Mouse (Mus musculus): ENCODE data around the gene 1700007K13Rik. TPM values are rescaled to one million over a fixed set of nuclear protein-coding genes. Genes with fewer than 3 reads are reported as not detected.

The 1700007K13Rik gene
- polyA plus RNA-seq, 1 experiment: 0.43 TPM

- Histone ChIP-seq H3K4me2 (ENCODE audit: low read depth) (no peak overlapping the region), H3K36me3 (ENCODE audit: control insufficient read depth, insufficient read depth) (no peaks in the 10 kb centered on the region), H3K4me3 (no peak overlapping the region), H3ac (ENCODE audit: control insufficient read depth, insufficient read length) (no peak overlapping the region), H3K27me3 (ENCODE audit: control insufficient read depth, insufficient read depth, insufficient read length) (peaks cover 5% of the 10 kb centered on the region), H3K79me2 (ENCODE audit: control insufficient read depth, insufficient read depth) (no peaks in the 10 kb centered on the region)
- no peak for TF ChIP-seq CEBPB (IDR thresholded peaks at IDR 0.05; ENCODE audit: insufficient read depth, poor library complexity, severe bottlenecking)
- no peak for TF ChIP-seq REST (IDR thresholded peaks at IDR 0.05; ENCODE audit: insufficient read depth, insufficient read length)
- no peak for TF ChIP-seq TCF3 (IDR thresholded peaks at IDR 0.05; ENCODE audit: insufficient read length, low read depth)
- TF ChIP-seq USF1 (IDR thresholded peaks at IDR 0.05; ENCODE audit: low read depth): no peak
- no peak for TF ChIP-seq MYOD1 (IDR thresholded peaks at IDR 0.05; ENCODE audit: control insufficient read depth in 1 of 3, insufficient read length in 2 of 3, low read depth in 2 of 3)
- TF ChIP-seq POLR2A (IDR thresholded peaks at IDR 0.05; ENCODE audit: insufficient read length, low read depth): no peak
- TF ChIP-seq MAX (IDR thresholded peaks at IDR 0.05; ENCODE audit: low read depth): no peak
- no peak for TF ChIP-seq E2F4 (IDR thresholded peaks at IDR 0.05; ENCODE audit: insufficient read depth)
- no peak for TF ChIP-seq MYOG (IDR thresholded peaks at IDR 0.05; ENCODE audit: control insufficient read depth in 1 of 3, insufficient read depth in 1 of 3, insufficient read length in 2 of 3, low read depth in 2 of 3)
- TF ChIP-seq POLR2AphosphoS2 (IDR thresholded peaks at IDR 0.05; ENCODE audit: insufficient read length, low read depth): no peak
- no peak for TF ChIP-seq SRF (IDR thresholded peaks at IDR 0.05; ENCODE audit: control insufficient read depth, insufficient read length, low read depth)
- TF ChIP-seq TCF12 (IDR thresholded peaks at IDR 0.05; ENCODE audit: insufficient read depth, poor library complexity, severe bottlenecking): no peak
These were observed 51.9 kb downstream of the 1700007K13Rik start for GRCm38 (mm10) chr2:28414116-28414756.

GRCm38 (mm10) chr2:28412936-28413335, 53.2 kb downstream of the 1700007K13Rik start:
- Histone ChIP-seq H3K36me3 (ENCODE audit: control insufficient read depth, insufficient read depth) (no peaks in the 10 kb centered on the region), H3K4me3 (no peak overlapping the region), H3K27me3 (ENCODE audit: control insufficient read depth, insufficient read depth, insufficient read length) (peaks cover 7% of the 10 kb centered on the region), H3ac (ENCODE audit: control insufficient read depth, insufficient read length) (no peak overlapping the region), H3K79me2 (ENCODE audit: control insufficient read depth, insufficient read depth) (no peaks in the 10 kb centered on the region), H3K4me2 (ENCODE audit: low read depth) (no peak overlapping the region)
- TF ChIP-seq MYOG (IDR thresholded peaks at IDR 0.05; ENCODE audit: control insufficient read depth in 1 of 3, insufficient read depth in 1 of 3, insufficient read length in 2 of 3, low read depth in 2 of 3) (peak in 2 of 3 experiments; percentile 69 to 75), POLR2AphosphoS2 (IDR thresholded peaks at IDR 0.05; ENCODE audit: insufficient read length, low read depth) (no peak), MAX (IDR thresholded peaks at IDR 0.05; ENCODE audit: low read depth) (no peak), MYOD1 (IDR thresholded peaks at IDR 0.05; ENCODE audit: control insufficient read depth in 1 of 3, insufficient read length in 2 of 3, low read depth in 2 of 3) (peak in 2 of 3 experiments; percentile 16 to 65), USF1 (IDR thresholded peaks at IDR 0.05; ENCODE audit: low read depth) (no peak)

Other genes starting within 250 kb of the 1700007K13Rik start
- not detected for gene Ppp1r26, start 19.5 kb downstream of the 1700007K13Rik start, polyA plus RNA-seq (2012; fragmentation: generic; extraction: Trizol)
- 32.4 TPM for gene Mrps2, start 1.7 kb upstream of the 1700007K13Rik start, polyA plus RNA-seq (2012; fragmentation: generic; extraction: Trizol)
- gene Gbgt1, start 30.6 kb upstream of the 1700007K13Rik start, polyA plus RNA-seq (2012; fragmentation: generic; extraction: Trizol): not detected
- not detected for gene Gm10134, start 39.8 kb upstream of the 1700007K13Rik start, polyA plus RNA-seq (2012; fragmentation: generic; extraction: Trizol)
- gene Ralgds, start 46.8 kb upstream of the 1700007K13Rik start, polyA plus RNA-seq (2012; fragmentation: generic; extraction: Trizol): 24.2 TPM
- gene Cel, start 97.1 kb upstream of the 1700007K13Rik start, polyA plus RNA-seq (2012; fragmentation: generic; extraction: Trizol): not detected
- gene Gtf3c5, start 117.4 kb upstream of the 1700007K13Rik start, polyA plus RNA-seq (2012; fragmentation: generic; extraction: Trizol): 24.4 TPM
- gene Gfi1b, start 155.7 kb upstream of the 1700007K13Rik start, polyA plus RNA-seq (2012; fragmentation: generic; extraction: Trizol): not detected
- gene Tsc1, start 174.9 kb upstream of the 1700007K13Rik start, polyA plus RNA-seq (2012; fragmentation: generic; extraction: Trizol): 7.6 TPM
- gene Spaca9, start 233.4 kb upstream of the 1700007K13Rik start, polyA plus RNA-seq (2012; fragmentation: generic; extraction: Trizol): 0.47 TPM
- gene Ak8, start 233.8 kb upstream of the 1700007K13Rik start, polyA plus RNA-seq (2012; fragmentation: generic; extraction: Trizol): 0.59 TPM